Mouse (Mus musculus): ENCODE measurements around the gene Vasn. TPM values are rescaled to one million over a fixed set of nuclear protein-coding genes. Genes with fewer than 3 reads are reported as not detected.
A peak's percentile ranks its signal among the peaks of the same experiment; 100 is the strongest.

The Vasn gene
- polyA plus RNA-seq, 1 experiment from 2014 or later = 25.9 TPM

- Histone ChIP-seq H3K4me2 (no peak overlapping the region), H3K36me3 (peaks cover 22% of the 10 kb centered on the region; the same call in 1 of the 2 replicates), H3K9ac (no peak overlapping the region), H3K4me1 (peaks cover 39% of the 10 kb centered on the region), H3K9me3 (no peaks in the 10 kb centered on the region), H3K4me3 (no peak overlapping the region), H3K27me3 (no peaks in the 10 kb centered on the region), H3K27ac (peak overlapping the region; percentile 51)
- ATAC-seq (ENCODE audit: borderline replicate concordance, extremely low read depth, low FRiP score, low TSS enrichment) = no peak
- 29% methylated on average over 11 of the region's 11 CpGs for WGBS
These were observed 16.2 kb downstream of the Vasn start for GRCm38 (mm10) chr16:4655764-4656570.

DNA sequence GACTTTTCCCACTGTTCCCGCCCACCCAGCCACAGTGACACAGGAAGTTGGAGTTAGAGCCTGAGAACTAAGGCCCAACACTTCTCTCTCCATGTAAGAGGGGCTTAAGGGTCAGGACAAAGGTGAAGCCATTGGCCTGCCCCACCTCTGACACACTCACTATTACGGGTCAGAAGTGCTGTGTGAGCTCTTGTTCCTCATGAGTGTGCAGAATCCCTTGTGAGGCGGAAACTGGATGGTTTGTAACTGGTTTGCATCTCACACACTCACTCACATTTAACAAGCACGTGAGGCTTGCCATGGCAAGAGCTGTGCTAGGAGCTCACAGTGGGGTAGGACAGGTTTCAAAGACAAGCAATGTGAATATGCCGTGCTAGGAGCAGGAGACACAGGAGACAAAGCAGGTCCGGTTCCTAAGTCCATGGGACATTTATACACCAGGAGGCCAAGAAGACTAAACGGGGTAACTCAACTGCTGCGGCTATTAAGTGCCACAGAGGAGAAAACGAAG lies 16.9 kb downstream of the Vasn start:
- H3K27ac ChIP-seq = peak overlapping the region; percentile 51
- no peak for ATAC-seq (ENCODE audit: borderline replicate concordance, extremely low read depth, low FRiP score, low TSS enrichment)
- H3K4me1 ChIP-seq = peaks cover 33% of the 10 kb centered on the region
- H3K4me2 ChIP-seq = no peak overlapping the region
- no peak overlapping the region for H3K9ac ChIP-seq
- H3K27me3 ChIP-seq = no peaks in the 10 kb centered on the region
- H3K4me3 ChIP-seq = no peak overlapping the region
- 60% methylated on average over 9 of the region's 9 CpGs for WGBS
- H3K9me3 ChIP-seq = no peaks in the 10 kb centered on the region
- H3K36me3 ChIP-seq = peaks cover 19% of the 10 kb centered on the region; the same call in 1 of the 2 replicates

GRCm38 (mm10) chr16:4658781-4659245 lies 19.1 kb downstream of the Vasn start:
- Histone ChIP-seq H3K27ac (peak overlapping the region; percentile 62), H3K9me3 (no peaks in the 10 kb centered on the region), H3K4me3 (no peak overlapping the region), H3K9ac (no peak overlapping the region; the same call in 1 of the 2 replicates), H3K27me3 (no peaks in the 10 kb centered on the region), H3K4me2 (peak overlapping the region; percentile 19; the same call in 1 of the 2 replicates), H3K36me3 (peaks cover 9% of the 10 kb centered on the region; the same call in 1 of the 2 replicates), H3K4me1 (peaks cover 23% of the 10 kb centered on the region)
- 11% methylated on average over 11 of the region's 11 CpGs for WGBS
- ATAC-seq (ENCODE audit: borderline replicate concordance, extremely low read depth, low FRiP score, low TSS enrichment) = peak; percentile 60

GRCm38 (mm10) chr16:4659326-4659725 lies 19.6 kb downstream of the Vasn start:
- no peaks in the 10 kb centered on the region for H3K27me3 ChIP-seq
- peak overlapping the region; percentile 62 for H3K27ac ChIP-seq
- peaks cover 9% of the 10 kb centered on the region; the same call in 1 of the 2 replicates for H3K36me3 ChIP-seq
- no peak overlapping the region for H3K4me3 ChIP-seq
- 22% methylated on average over 2 of the region's 2 CpGs for WGBS
- H3K9me3 ChIP-seq = no peaks in the 10 kb centered on the region
- peaks cover 23% of the 10 kb centered on the region for H3K4me1 ChIP-seq
- no peak for ATAC-seq (ENCODE audit: borderline replicate concordance, extremely low read depth, low FRiP score, low TSS enrichment)
- peak overlapping the region; percentile 19; the same call in 1 of the 2 replicates for H3K4me2 ChIP-seq
- no peak overlapping the region; the same call in 1 of the 2 replicates for H3K9ac ChIP-seq

- Histone ChIP-seq H3K9me3 (no peaks in the 10 kb centered on the region), H3K27me3 (no peaks in the 10 kb centered on the region), H3K4me1 (peaks cover 11% of the 10 kb centered on the region), H3K4me2 (no peak overlapping the region), H3K36me3 (peaks cover 16% of the 10 kb centered on the region; the same call in 1 of the 2 replicates), H3K27ac (no peak overlapping the region), H3K9ac (no peak overlapping the region), H3K4me3 (no peak overlapping the region)
- 79% methylated on average over 2 of the region's 2 CpGs for WGBS
- no peak for ATAC-seq (ENCODE audit: borderline replicate concordance, extremely low read depth, low FRiP score, low TSS enrichment)
These were observed 21.9 kb downstream of the Vasn start for GRCm38 (mm10) chr16:4661605-4662004.

- Histone ChIP-seq H3K4me2 (no peak overlapping the region), H3K27ac (no peak overlapping the region), H3K9ac (no peak overlapping the region), H3K4me1 (peaks cover 7% of the 10 kb centered on the region), H3K27me3 (no peaks in the 10 kb centered on the region), H3K36me3 (peaks cover 24% of the 10 kb centered on the region), H3K9me3 (no peaks in the 10 kb centered on the region), H3K4me3 (no peak overlapping the region)
- 79% methylated on average over 2 of the region's 2 CpGs for WGBS
- ATAC-seq (ENCODE audit: borderline replicate concordance, extremely low read depth, low FRiP score, low TSS enrichment) = no peak
These were observed 24.1 kb downstream of the Vasn start for GRCm38 (mm10) chr16:4663806-4664205.

DNA sequence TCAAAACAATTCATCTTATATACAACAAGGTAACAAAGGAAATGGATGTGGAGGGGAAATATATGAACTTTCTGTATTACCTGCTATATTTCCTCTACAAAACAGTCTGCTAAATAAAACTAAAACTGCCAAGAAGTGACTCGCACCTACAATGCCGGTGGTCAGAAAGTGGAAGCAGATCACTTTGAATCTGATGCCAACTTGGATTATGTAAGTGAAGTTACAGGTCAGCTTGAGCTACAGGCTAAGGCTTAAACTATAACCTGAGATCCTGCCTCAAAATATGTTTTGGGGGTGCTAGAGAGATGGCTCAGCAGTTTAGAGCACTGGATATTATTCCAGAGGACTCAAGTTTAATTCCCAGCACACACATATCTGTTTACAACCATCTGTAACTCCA lies 26.0 kb downstream of the Vasn start:
- Histone ChIP-seq H3K4me1 (no peaks in the 10 kb centered on the region), H3K9ac (no peak overlapping the region), H3K4me3 (no peak overlapping the region), H3K36me3 (peaks cover 29% of the 10 kb centered on the region), H3K4me2 (no peak overlapping the region), H3K27ac (no peak overlapping the region), H3K9me3 (no peaks in the 10 kb centered on the region), H3K27me3 (no peaks in the 10 kb centered on the region)
- ATAC-seq (ENCODE audit: borderline replicate concordance, extremely low read depth, low FRiP score, low TSS enrichment) = no peak
- 92% methylated on average over 2 of the region's 2 CpGs for WGBS

DNA sequence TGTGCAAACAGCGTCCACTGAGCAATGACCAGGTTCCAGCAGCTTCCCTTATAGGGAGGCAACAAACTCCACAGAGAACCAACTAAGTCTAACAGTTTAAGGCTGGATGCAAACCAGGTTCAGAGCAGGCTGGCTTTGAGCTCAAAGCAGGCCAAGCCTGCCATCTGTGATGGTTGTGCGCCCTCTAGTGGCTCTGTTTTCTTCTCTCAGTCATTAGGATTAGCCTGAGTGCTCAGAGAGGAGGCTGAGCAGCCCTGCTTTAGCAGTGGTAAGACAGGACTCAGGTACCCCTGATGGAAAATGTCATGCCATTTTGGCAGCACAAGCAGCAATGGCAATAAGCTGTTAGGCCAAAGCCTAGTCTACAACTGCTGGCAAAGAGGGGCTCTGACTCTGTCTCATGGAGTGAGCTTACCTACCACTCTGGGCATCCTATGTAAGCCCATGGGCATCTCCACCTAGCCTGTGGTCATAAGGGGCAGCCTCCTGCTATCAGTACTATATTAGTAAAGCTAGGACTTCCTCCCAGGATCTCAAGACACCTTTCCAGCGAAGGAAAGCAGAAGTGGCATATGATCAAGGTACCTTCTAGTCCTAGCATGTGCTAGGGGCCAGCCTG lies 27.6 kb downstream of the Vasn start:
- Histone ChIP-seq H3K4me3 (no peak overlapping the region), H3K4me1 (no peaks in the 10 kb centered on the region), H3K4me2 (no peak overlapping the region), H3K9ac (peak overlapping the region; percentile 1; the same call in 1 of the 2 replicates), H3K9me3 (no peaks in the 10 kb centered on the region), H3K27ac (no peak overlapping the region), H3K27me3 (no peaks in the 10 kb centered on the region), H3K36me3 (peaks cover 23% of the 10 kb centered on the region)
- peak; percentile 81; the same call in 1 of the 2 replicates for ATAC-seq (ENCODE audit: borderline replicate concordance, extremely low read depth, low FRiP score, low TSS enrichment)
- 23% methylated on average over 3 of the region's 3 CpGs for WGBS

DNA sequence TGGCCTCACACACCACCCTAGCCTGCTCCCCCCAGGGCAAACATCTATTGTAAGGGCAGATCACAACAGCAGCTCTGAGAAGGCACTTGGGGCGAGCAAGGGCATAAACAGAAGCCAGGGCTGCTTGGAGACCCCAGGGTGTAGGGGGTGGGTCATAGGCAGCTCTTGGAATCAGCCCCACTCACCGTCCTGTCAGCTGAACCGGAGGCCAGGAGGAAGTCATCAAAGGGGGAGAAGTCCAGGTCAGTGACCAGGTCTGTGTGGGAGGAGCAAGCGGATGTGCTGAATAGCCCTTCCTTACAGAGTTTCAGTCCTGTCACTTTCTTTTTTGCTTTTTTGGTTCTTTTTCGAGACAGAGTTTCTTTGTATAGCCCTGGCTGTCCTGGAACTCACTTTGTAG lies 30.6 kb downstream of the Vasn start:
- Histone ChIP-seq H3K27me3 (no peaks in the 10 kb centered on the region), H3K9ac (no peak overlapping the region), H3K4me1 (no peaks in the 10 kb centered on the region), H3K4me2 (no peak overlapping the region), H3K27ac (no peak overlapping the region), H3K36me3 (peaks cover 29% of the 10 kb centered on the region), H3K4me3 (no peak overlapping the region), H3K9me3 (no peaks in the 10 kb centered on the region)
- ATAC-seq (ENCODE audit: borderline replicate concordance, extremely low read depth, low FRiP score, low TSS enrichment) = no peak
- WGBS = 65% methylated on average over 5 of the region's 5 CpGs

GRCm38 (mm10) chr16:4674091-4674490 lies 34.4 kb downstream of the Vasn start:
- Histone ChIP-seq H3K4me1 (peaks cover 9% of the 10 kb centered on the region), H3K36me3 (peaks cover 20% of the 10 kb centered on the region), H3K4me3 (no peak overlapping the region), H3K9ac (no peak overlapping the region), H3K4me2 (no peak overlapping the region), H3K27me3 (no peaks in the 10 kb centered on the region), H3K9me3 (no peaks in the 10 kb centered on the region), H3K27ac (no peak overlapping the region)
- WGBS = 78% methylated on average over 4 of the region's 4 CpGs
- ATAC-seq (ENCODE audit: borderline replicate concordance, extremely low read depth, low FRiP score, low TSS enrichment) = no peak

- no peak for ATAC-seq (ENCODE audit: borderline replicate concordance, extremely low read depth, low FRiP score, low TSS enrichment)
- Histone ChIP-seq H3K4me2 (no peak overlapping the region), H3K27ac (no peak overlapping the region), H3K27me3 (no peaks in the 10 kb centered on the region), H3K36me3 (peaks cover 15% of the 10 kb centered on the region), H3K9ac (no peak overlapping the region), H3K9me3 (no peaks in the 10 kb centered on the region), H3K4me3 (no peak overlapping the region), H3K4me1 (peaks cover 13% of the 10 kb centered on the region)
- 94% methylated on average over 5 of the region's 5 CpGs for WGBS
These were observed 37.1 kb downstream of the Vasn start for GRCm38 (mm10) chr16:4676836-4677235.

GRCm38 (mm10) chr16:4678080-4678479 lies 38.3 kb downstream of the Vasn start:
- H3K36me3 ChIP-seq = peaks cover 15% of the 10 kb centered on the region
- H3K4me1 ChIP-seq = peaks cover 13% of the 10 kb centered on the region
- H3K9me3 ChIP-seq = no peaks in the 10 kb centered on the region
- no peak overlapping the region for H3K27ac ChIP-seq
- ATAC-seq (ENCODE audit: borderline replicate concordance, extremely low read depth, low FRiP score, low TSS enrichment) = no peak
- WGBS = 71% methylated on average over 5 of the region's 5 CpGs
- no peaks in the 10 kb centered on the region for H3K27me3 ChIP-seq
- H3K4me2 ChIP-seq = peak overlapping the region; percentile 84; the same call in 1 of the 2 replicates
- no peak overlapping the region for H3K4me3 ChIP-seq
- H3K9ac ChIP-seq = no peak overlapping the region
